Mouse (Mus musculus) testis, postnatal 10 days (tissue): ENCODE measurements around the gene Serpinb9d.
"Not testable (repeated sequence)": the region's sequence is repeated elsewhere in the genome, so short reads cannot be mapped to it uniquely, and the experiment has no call there.

Experiments used
- DNase-seq: peaks from one replicate; pipeline ENCODE4 v3.0.0; 2021; ENCODE audit warnings: low spot score

The Serpinb9d gene

GRCm38 (mm10) chr13:33192659-33193058 is at the start of gene Serpinb9d:
Gene Serpinb9d, plus strand, starts transcription at chr13:33192959.
- no peak for DNase-seq

- no peak for DNase-seq
Observed at GRCm38 (mm10) chr13:33159642-33160041, 33.1 kb upstream of the Serpinb9d start, which contains the start of gene Serpinb9c. Gene Serpinb9c, minus strand, starts transcription at chr13:33159742.

DNA sequence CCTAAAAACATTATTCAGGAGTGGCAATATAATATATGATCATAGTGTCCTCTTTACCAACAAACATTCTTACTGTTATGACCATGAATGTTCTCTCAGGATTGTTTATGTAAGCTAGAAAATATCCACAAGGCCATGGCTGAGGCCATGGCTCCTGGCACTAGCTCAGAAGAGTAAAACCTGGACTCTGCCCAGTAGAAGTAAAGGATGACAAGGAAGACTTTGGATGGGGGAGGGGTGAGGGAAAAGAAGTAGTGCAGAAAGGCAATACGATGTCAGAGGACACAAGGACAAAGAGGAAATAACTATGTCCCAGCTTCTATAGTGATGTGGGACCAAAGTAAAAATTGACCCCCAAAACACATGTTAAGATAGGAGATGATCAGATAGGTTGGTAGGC is 2.3 kb upstream of the Serpinb9d start:
- not testable (repeated sequence) for DNase-seq

DNA sequence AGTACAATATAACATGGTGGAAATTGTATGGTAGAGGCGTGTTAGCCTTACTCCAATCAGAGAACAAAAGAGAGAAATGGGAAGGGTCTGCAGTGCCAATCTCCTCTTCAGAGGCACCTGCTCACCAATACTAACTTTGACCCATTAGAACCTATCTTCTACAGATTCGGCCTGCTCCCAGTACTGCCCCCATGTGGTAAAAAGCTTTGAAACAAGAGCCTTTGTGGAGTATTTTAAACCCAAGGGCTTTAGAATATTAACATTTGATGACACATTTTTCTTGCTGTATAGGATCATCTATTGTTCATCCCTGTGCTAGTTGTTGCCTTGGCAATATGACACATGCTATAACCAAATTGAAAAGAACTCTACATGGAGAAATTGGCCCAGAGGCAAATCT is 7.0 kb downstream of the Serpinb9d start:
- no peak for DNase-seq

- not testable (repeated sequence) for DNase-seq
Observed at GRCm38 (mm10) chr13:33249312-33249711, 56.6 kb downstream of the Serpinb9d start, which contains the start of gene Serpinb9e. Gene Serpinb9e, plus strand, starts transcription at chr13:33249612.
